Mouse (Mus musculus): ENCODE measurements around the gene Gm42742. TPM values are rescaled to one million over a fixed set of nuclear protein-coding genes. Genes with fewer than 3 reads are reported as not detected.

Gene Gm42742
- polyA plus RNA-seq, 1 experiment from 2014 or later: 10.7 TPM

DNA sequence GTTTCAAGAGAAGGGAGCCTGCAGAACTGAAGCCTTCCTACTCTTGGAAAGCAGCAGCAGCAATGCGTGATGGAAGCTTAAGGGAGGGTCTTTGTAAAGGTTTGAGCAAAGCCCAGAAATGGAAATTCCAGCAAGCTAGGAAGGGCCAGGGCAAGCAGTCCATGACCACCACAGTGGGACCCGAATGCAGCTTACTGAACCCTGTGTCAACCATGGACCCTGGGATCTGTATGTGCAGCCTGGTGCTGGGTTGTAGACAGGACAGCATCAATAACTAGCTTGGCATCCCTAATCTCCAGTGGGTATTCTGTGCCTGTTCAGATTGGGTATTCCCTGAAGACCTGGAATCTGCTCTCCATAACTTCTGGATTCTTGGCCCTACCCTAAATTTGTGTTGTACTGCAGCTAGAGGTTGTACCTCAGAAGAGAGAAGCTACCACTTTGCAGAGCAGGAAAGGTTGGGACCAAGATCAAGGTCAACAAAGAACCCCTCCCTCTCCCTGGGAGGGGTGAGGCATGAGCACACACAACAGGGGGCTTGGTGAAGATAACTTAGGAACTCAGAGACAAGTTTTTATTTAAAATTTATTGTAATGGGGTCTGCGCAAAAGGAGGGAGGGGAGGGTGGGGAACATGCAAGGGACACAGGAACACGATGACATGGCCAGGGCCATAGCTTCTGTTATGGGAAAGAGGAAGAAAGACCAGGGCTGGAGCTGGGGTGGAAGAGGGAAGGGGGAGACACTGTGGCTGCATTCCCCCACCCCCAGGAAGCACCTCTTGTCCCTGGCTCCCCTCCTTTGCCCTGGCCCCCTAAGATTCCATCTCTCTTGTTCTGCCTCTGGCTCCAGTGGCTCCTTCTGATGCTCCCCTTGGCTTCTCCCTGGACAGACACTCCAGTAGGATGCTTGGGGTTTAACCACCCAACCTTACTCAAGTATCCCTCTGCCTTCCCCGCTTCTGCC is 948 bp upstream of the Gm42742 start:
- H3K4me3 ChIP-seq (ENCODE audit: low read depth, low read length): no peak overlapping the region
- H3K27ac ChIP-seq (ENCODE audit: low read length): no peak overlapping the region
- H3K36me3 ChIP-seq (ENCODE audit: control insufficient read depth, insufficient read depth): peaks cover 19% of the 10 kb centered on the region
- no peaks in the 10 kb centered on the region for H3K27me3 ChIP-seq (ENCODE audit: control insufficient read depth, insufficient read depth, low read depth, low read length)
- no peaks in the 10 kb centered on the region for H3K9me3 ChIP-seq (replicated peaks; ENCODE audit: control insufficient read depth, low read length)
- no peak for ATAC-seq (ENCODE audit: low read depth)
- peak overlapping the region; percentile 50; the same call in 1 of the 2 replicates for H3K9ac ChIP-seq (ENCODE audit: low read depth, low read length)
- H3K4me2 ChIP-seq (ENCODE audit: low read depth, low read length): peak overlapping the region; percentile 66
- peaks cover 54% of the 10 kb centered on the region for H3K4me1 ChIP-seq (ENCODE audit: control insufficient read depth, low read depth, low read length)
- WGBS (ENCODE audit: insufficient replicate concordance): 38% methylated on average over 5 of the region's 5 CpGs

GRCm38 (mm10) chr7:127020491-127020890 is 406 bp downstream of the Gm42742 start:
- H3K9ac ChIP-seq (ENCODE audit: low read depth, low read length): peak overlapping the region; percentile 50; the same call in 1 of the 2 replicates
- H3K27ac ChIP-seq (ENCODE audit: low read length): no peak overlapping the region
- peaks cover 20% of the 10 kb centered on the region for H3K36me3 ChIP-seq (ENCODE audit: control insufficient read depth, insufficient read depth)
- peak overlapping the region; percentile 36; the same call in 1 of the 2 replicates for H3K4me3 ChIP-seq (ENCODE audit: low read depth, low read length)
- ATAC-seq (ENCODE audit: low read depth): no peak
- 53% methylated on average over 5 of the region's 5 CpGs for WGBS (ENCODE audit: insufficient replicate concordance)
- H3K9me3 ChIP-seq (replicated peaks; ENCODE audit: control insufficient read depth, low read length): no peaks in the 10 kb centered on the region
- peaks cover 61% of the 10 kb centered on the region for H3K4me1 ChIP-seq (ENCODE audit: control insufficient read depth, low read depth, low read length)
- peak overlapping the region; percentile 66 for H3K4me2 ChIP-seq (ENCODE audit: low read depth, low read length)
- H3K27me3 ChIP-seq (ENCODE audit: control insufficient read depth, insufficient read depth, low read depth, low read length): no peaks in the 10 kb centered on the region

GRCm38 (mm10) chr7:127020031-127020430 is 866 bp downstream of the Gm42742 start:
- Histone ChIP-seq H3K27ac (ENCODE audit: low read length) (no peak overlapping the region), H3K9me3 (replicated peaks; ENCODE audit: control insufficient read depth, low read length) (no peaks in the 10 kb centered on the region), H3K27me3 (ENCODE audit: control insufficient read depth, insufficient read depth, low read depth, low read length) (no peaks in the 10 kb centered on the region), H3K4me3 (ENCODE audit: low read depth, low read length) (no peak overlapping the region), H3K4me2 (ENCODE audit: low read depth, low read length) (no peak overlapping the region), H3K9ac (ENCODE audit: low read depth, low read length) (no peak overlapping the region), H3K36me3 (ENCODE audit: control insufficient read depth, insufficient read depth) (peaks cover 22% of the 10 kb centered on the region), H3K4me1 (ENCODE audit: control insufficient read depth, low read depth, low read length) (peaks cover 62% of the 10 kb centered on the region)
- 76% methylated on average over 3 of the region's 3 CpGs for WGBS (ENCODE audit: insufficient replicate concordance)
- ATAC-seq (ENCODE audit: low read depth): no peak

DNA sequence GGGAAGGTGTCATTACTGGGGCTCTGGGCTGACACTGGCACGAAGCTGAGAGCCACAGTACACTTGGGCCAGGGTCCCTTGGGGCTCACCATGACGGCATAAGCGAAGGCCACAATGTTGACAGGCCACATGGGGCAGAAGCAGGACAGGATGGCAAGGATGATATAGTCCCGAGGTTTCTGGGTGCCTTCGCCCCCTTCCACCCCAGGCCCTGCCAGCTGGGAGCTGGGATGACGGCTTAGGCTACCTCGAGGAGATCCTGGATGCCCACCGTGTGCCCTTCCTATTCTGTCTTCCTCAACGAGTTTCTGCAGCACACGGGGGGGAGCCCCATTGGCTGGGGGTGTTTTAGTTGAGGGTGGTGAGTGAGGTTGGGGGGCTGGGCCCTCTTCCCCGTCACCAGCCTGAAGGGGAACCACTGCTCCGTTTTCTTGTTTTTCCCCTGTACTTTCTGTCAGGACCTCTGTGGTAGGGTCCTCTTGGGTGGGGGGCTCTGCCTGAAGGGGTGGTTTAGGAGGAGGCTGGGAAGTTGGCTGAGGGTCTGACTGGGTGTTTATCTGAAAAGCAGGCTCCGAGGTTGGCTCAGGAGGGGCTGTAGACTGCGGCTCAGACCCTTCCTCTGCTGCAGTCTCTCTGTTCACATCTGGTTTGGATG is 1.5 kb downstream of the Gm42742 start:
- H3K4me3 ChIP-seq (ENCODE audit: low read depth, low read length): no peak overlapping the region
- peaks cover 22% of the 10 kb centered on the region for H3K36me3 ChIP-seq (ENCODE audit: control insufficient read depth, insufficient read depth)
- H3K4me1 ChIP-seq (ENCODE audit: control insufficient read depth, low read depth, low read length): peaks cover 62% of the 10 kb centered on the region
- no peak overlapping the region for H3K27ac ChIP-seq (ENCODE audit: low read length)
- no peak overlapping the region for H3K4me2 ChIP-seq (ENCODE audit: low read depth, low read length)
- no peaks in the 10 kb centered on the region for H3K9me3 ChIP-seq (replicated peaks; ENCODE audit: control insufficient read depth, low read length)
- no peak for ATAC-seq (ENCODE audit: low read depth)
- H3K9ac ChIP-seq (ENCODE audit: low read depth, low read length): no peak overlapping the region
- H3K27me3 ChIP-seq (ENCODE audit: control insufficient read depth, insufficient read depth, low read depth, low read length): no peaks in the 10 kb centered on the region
- 69% methylated on average over 14 of the region's 14 CpGs for WGBS (ENCODE audit: insufficient replicate concordance)

GRCm38 (mm10) chr7:127018416-127019305 is 2.2 kb downstream of the Gm42742 start:
- Histone ChIP-seq H3K9ac (ENCODE audit: low read depth, low read length) (no peak overlapping the region), H3K4me3 (ENCODE audit: low read depth, low read length) (no peak overlapping the region), H3K4me2 (ENCODE audit: low read depth, low read length) (no peak overlapping the region), H3K9me3 (replicated peaks; ENCODE audit: control insufficient read depth, low read length) (no peaks in the 10 kb centered on the region), H3K36me3 (ENCODE audit: control insufficient read depth, insufficient read depth) (peaks cover 21% of the 10 kb centered on the region), H3K4me1 (ENCODE audit: control insufficient read depth, low read depth, low read length) (peaks cover 61% of the 10 kb centered on the region), H3K27ac (ENCODE audit: low read length) (no peak overlapping the region; the same call in 1 of the 2 replicates), H3K27me3 (ENCODE audit: control insufficient read depth, insufficient read depth, low read depth, low read length) (no peaks in the 10 kb centered on the region)
- 76% methylated on average over 15 of the region's 15 CpGs for WGBS (ENCODE audit: insufficient replicate concordance)
- no peak for ATAC-seq (ENCODE audit: low read depth)

DNA sequence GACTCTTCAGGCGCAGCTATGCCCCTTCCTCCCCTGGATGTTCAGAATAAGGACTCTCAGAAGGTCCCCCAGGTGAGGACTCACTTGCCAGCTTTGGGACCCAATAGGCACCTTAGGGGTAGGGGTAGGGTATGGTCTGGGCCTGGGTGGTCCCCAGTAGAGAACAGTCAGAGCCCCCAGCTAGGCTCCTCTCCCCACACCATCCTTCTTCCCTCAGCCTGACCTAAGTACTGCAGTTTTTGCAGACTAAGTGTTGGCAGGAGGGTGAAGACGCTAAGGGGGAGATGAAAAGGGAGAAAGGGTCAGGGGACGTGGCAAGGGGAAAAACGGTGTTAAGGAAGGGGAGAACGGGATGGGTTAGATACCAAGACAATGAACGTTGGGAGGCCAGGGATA is 2.9 kb downstream of the Gm42742 start:
- 0 out of 2 replicates have a peak overlapping the region, but pooled peaks have one; percentile 16 for H3K9ac ChIP-seq (ENCODE audit: low read depth, low read length)

DNA sequence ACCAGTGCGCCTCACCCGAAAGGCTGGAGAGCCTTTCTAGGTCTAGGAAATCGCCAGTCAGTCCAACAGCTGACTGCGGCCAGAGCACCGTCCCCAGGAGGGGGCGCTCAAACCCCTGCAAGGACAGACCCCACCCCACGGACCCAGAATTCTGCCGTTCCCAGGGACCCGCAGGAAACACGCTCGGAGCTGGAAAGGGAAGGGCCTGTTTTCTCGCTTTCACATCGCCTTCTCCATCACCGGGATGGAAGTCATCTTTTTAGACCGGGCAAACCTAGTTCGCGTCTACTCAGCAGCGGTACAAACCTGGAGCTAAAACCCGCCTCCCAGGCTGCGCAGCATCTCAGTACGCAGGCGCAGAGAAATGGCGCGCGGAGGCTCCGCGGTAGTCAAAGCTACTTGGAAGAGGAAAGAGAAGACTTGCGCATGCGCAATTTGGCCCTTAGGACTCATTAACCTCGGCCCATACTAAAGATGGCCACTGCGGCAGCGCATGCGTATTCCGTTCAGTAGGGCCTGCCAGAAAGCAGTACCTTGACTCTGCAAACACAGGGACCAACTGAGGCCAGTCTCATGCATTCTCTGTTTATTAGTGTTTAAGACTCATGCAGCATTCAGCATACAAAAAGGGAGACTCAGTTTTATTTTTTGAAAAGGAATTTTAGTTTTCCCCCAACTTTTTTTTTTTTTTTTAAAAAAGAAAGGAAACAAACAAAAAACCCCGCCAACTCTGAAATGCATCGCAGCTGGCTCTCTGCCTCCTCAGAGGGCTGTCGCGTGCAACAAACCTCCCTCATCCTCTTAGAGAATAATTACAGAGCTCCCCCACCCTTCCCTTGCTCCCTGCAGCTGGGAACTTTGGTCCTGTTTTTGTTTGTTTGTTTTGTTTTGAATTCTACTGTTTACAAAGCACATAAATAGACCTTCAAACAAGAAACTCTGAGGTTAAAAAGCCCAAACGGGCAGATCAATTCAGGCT is 3.6 kb downstream of the Gm42742 start, which contains the start of gene Pagr1a:
Gene Pagr1a (minus strand): TSS at position 382 of the 979 bp plus-strand sequence.
- peaks cover 52% of the 10 kb centered on the region for H3K4me1 ChIP-seq (ENCODE audit: control insufficient read depth, low read depth, low read length)
- 4% methylated on average over 39 of the region's 39 CpGs for WGBS (ENCODE audit: insufficient replicate concordance)
- H3K9ac ChIP-seq (ENCODE audit: low read depth, low read length): peak within 1 kb of the TSS; percentile 95
- peak within 1 kb of the TSS; percentile 80 for H3K4me2 ChIP-seq (ENCODE audit: low read depth, low read length)
- H3K27me3 ChIP-seq (ENCODE audit: control insufficient read depth, insufficient read depth, low read depth, low read length): no peaks in the 10 kb centered on the region
- ATAC-seq (ENCODE audit: low read depth): peak; percentile 85
- peaks cover 13% of the 10 kb centered on the region for H3K36me3 ChIP-seq (ENCODE audit: control insufficient read depth, insufficient read depth)
- H3K9me3 ChIP-seq (replicated peaks; ENCODE audit: control insufficient read depth, low read length): no peaks in the 10 kb centered on the region
- peak within 1 kb of the TSS; percentile 96 for H3K27ac ChIP-seq (ENCODE audit: low read length)
- H3K4me3 ChIP-seq (ENCODE audit: low read depth, low read length): peak within 1 kb of the TSS; percentile 87

More for the DNA sequence above, 2.9 kb downstream of the Gm42742 start:
- Histone ChIP-seq H3K4me2 (ENCODE audit: low read depth, low read length) (no peak overlapping the region), H3K4me3 (ENCODE audit: low read depth, low read length) (no peak overlapping the region), H3K9me3 (replicated peaks; ENCODE audit: control insufficient read depth, low read length) (no peaks in the 10 kb centered on the region), H3K4me1 (ENCODE audit: control insufficient read depth, low read depth, low read length) (peaks cover 59% of the 10 kb centered on the region), H3K36me3 (ENCODE audit: control insufficient read depth, insufficient read depth) (peaks cover 18% of the 10 kb centered on the region), H3K27ac (ENCODE audit: low read length) (peak overlapping the region; percentile 33; the same call in 1 of the 2 replicates), H3K27me3 (ENCODE audit: control insufficient read depth, insufficient read depth, low read depth, low read length) (no peaks in the 10 kb centered on the region)
- 41% methylated on average over 6 of the region's 6 CpGs for WGBS (ENCODE audit: insufficient replicate concordance)
- ATAC-seq (ENCODE audit: low read depth): no peak

Data from liver, embryonic 16.5 days (tissue).